Mouse (Mus musculus): ENCODE measurements around the gene Irx2. TPM values are rescaled to one million over a fixed set of nuclear protein-coding genes. Genes with fewer than 3 reads are reported as not detected.

Irx2 gene
- polyA plus RNA-seq, 1 experiment from 2014 or later: 0.30 TPM

GRCm38 (mm10) chr13:72624847-72625170 lies 3.8 kb upstream of the Irx2 start:
- Histone ChIP-seq H3K36me3 (ENCODE audit: control insufficient read depth, insufficient read depth) (no peaks in the 10 kb centered on the region), H3K4me1 (replicated peaks; ENCODE audit: control insufficient read depth, insufficient read depth, low read length) (peaks cover 20% of the 10 kb centered on the region), H3K4me2 (ENCODE audit: low read length) (no peak overlapping the region), H3K27me3 (replicated peaks; ENCODE audit: control insufficient read depth, insufficient read depth, low read length) (peaks cover 77% of the 10 kb centered on the region), H3K9ac (replicated peaks; ENCODE audit: low read depth, low read length) (no peak overlapping the region), H3K9me3 (ENCODE audit: control insufficient read depth, low read length) (peaks cover 2% of the 10 kb centered on the region; the same call in 1 of the 2 replicates), H3K27ac (ENCODE audit: low read length) (no peak overlapping the region), H3K4me3 (replicated peaks; ENCODE audit: low read length) (no peak overlapping the region)
- 7% methylated on average over 6 of the region's 6 CpGs for WGBS
- ATAC-seq: no peak

- WGBS: 3% methylated on average over 28 of the region's 28 CpGs
- H3K9ac ChIP-seq (replicated peaks; ENCODE audit: low read depth, low read length): no peak overlapping the region
- H3K9me3 ChIP-seq (ENCODE audit: control insufficient read depth, low read length): peaks cover 2% of the 10 kb centered on the region; the same call in 1 of the 2 replicates
- no peak overlapping the region for H3K27ac ChIP-seq (ENCODE audit: low read length)
- no peak overlapping the region for H3K4me2 ChIP-seq (ENCODE audit: low read length)
- no peak overlapping the region for H3K4me3 ChIP-seq (replicated peaks; ENCODE audit: low read length)
- H3K27me3 ChIP-seq (replicated peaks; ENCODE audit: control insufficient read depth, insufficient read depth, low read length): peaks cover 83% of the 10 kb centered on the region
- ATAC-seq: no peak
- no peaks in the 10 kb centered on the region for H3K36me3 ChIP-seq (ENCODE audit: control insufficient read depth, insufficient read depth)
- peaks cover 20% of the 10 kb centered on the region for H3K4me1 ChIP-seq (replicated peaks; ENCODE audit: control insufficient read depth, insufficient read depth, low read length)
Observed at GRCm38 (mm10) chr13:72625236-72625950, 3.2 kb upstream of the Irx2 start.

- peaks cover 26% of the 10 kb centered on the region for H3K4me1 ChIP-seq (replicated peaks; ENCODE audit: control insufficient read depth, insufficient read depth, low read length)
- ATAC-seq: peak; percentile 18; the same call in 1 of the 2 replicates
- peaks cover 80% of the 10 kb centered on the region for H3K27me3 ChIP-seq (replicated peaks; ENCODE audit: control insufficient read depth, insufficient read depth, low read length)
- no peak overlapping the region for H3K9ac ChIP-seq (replicated peaks; ENCODE audit: low read depth, low read length)
- H3K36me3 ChIP-seq (ENCODE audit: control insufficient read depth, insufficient read depth): no peaks in the 10 kb centered on the region
- H3K4me2 ChIP-seq (ENCODE audit: low read length): peak overlapping the region; percentile 70
- no peak overlapping the region for H3K27ac ChIP-seq (ENCODE audit: low read length)
- peaks cover 2% of the 10 kb centered on the region; the same call in 1 of the 2 replicates for H3K9me3 ChIP-seq (ENCODE audit: control insufficient read depth, low read length)
- under 1% methylated on average over 42 of the region's 42 CpGs for WGBS
- peak overlapping the region; percentile 42 for H3K4me3 ChIP-seq (replicated peaks; ENCODE audit: low read length)
Observed at GRCm38 (mm10) chr13:72627391-72628321, 964 bp upstream of the Irx2 start.

GRCm38 (mm10) chr13:72628935-72629631 lies 463 bp downstream of the Irx2 start:
- peak overlapping the region; percentile 70 for H3K4me2 ChIP-seq (ENCODE audit: low read length)
- WGBS: under 1% methylated on average over 82 of the region's 88 CpGs
- peaks cover 76% of the 10 kb centered on the region for H3K27me3 ChIP-seq (replicated peaks; ENCODE audit: control insufficient read depth, insufficient read depth, low read length)
- peak; percentile 63 for ATAC-seq
- peak overlapping the region; percentile 42 for H3K4me3 ChIP-seq (replicated peaks; ENCODE audit: low read length)
- no peak overlapping the region for H3K27ac ChIP-seq (ENCODE audit: low read length)
- no peak overlapping the region; the same call in 1 of the 2 replicates for H3K9ac ChIP-seq (replicated peaks; ENCODE audit: low read depth, low read length)
- no peaks in the 10 kb centered on the region for H3K36me3 ChIP-seq (ENCODE audit: control insufficient read depth, insufficient read depth)
- H3K9me3 ChIP-seq (ENCODE audit: control insufficient read depth, low read length): peaks cover 2% of the 10 kb centered on the region; the same call in 1 of the 2 replicates
- H3K4me1 ChIP-seq (replicated peaks; ENCODE audit: control insufficient read depth, insufficient read depth, low read length): peaks cover 24% of the 10 kb centered on the region

GRCm38 (mm10) chr13:72629806-72630205 lies 1.2 kb downstream of the Irx2 start:
- under 1% methylated on average over 13 of the region's 13 CpGs for WGBS
- Histone ChIP-seq H3K4me3 (replicated peaks; ENCODE audit: low read length) (no peak overlapping the region), H3K4me2 (ENCODE audit: low read length) (no peak overlapping the region), H3K36me3 (ENCODE audit: control insufficient read depth, insufficient read depth) (no peaks in the 10 kb centered on the region), H3K27me3 (replicated peaks; ENCODE audit: control insufficient read depth, insufficient read depth, low read length) (peaks cover 79% of the 10 kb centered on the region), H3K9ac (replicated peaks; ENCODE audit: low read depth, low read length) (no peak overlapping the region), H3K4me1 (replicated peaks; ENCODE audit: control insufficient read depth, insufficient read depth, low read length) (peaks cover 22% of the 10 kb centered on the region), H3K27ac (ENCODE audit: low read length) (no peak overlapping the region), H3K9me3 (ENCODE audit: control insufficient read depth, low read length) (peaks cover 2% of the 10 kb centered on the region; the same call in 1 of the 2 replicates)
- no peak for ATAC-seq

GRCm38 (mm10) chr13:72630501-72631372 lies 2.1 kb downstream of the Irx2 start:
- 2% methylated on average over 60 of the region's 60 CpGs for WGBS
- Histone ChIP-seq H3K4me3 (replicated peaks; ENCODE audit: low read length) (no peak overlapping the region), H3K27ac (ENCODE audit: low read length) (no peak overlapping the region), H3K9ac (replicated peaks; ENCODE audit: low read depth, low read length) (no peak overlapping the region), H3K4me1 (replicated peaks; ENCODE audit: control insufficient read depth, insufficient read depth, low read length) (peaks cover 22% of the 10 kb centered on the region), H3K4me2 (ENCODE audit: low read length) (no peak overlapping the region), H3K36me3 (ENCODE audit: control insufficient read depth, insufficient read depth) (no peaks in the 10 kb centered on the region), H3K9me3 (ENCODE audit: control insufficient read depth, low read length) (no peaks in the 10 kb centered on the region), H3K27me3 (replicated peaks; ENCODE audit: control insufficient read depth, insufficient read depth, low read length) (peaks cover 82% of the 10 kb centered on the region)
- ATAC-seq: no peak

- Histone ChIP-seq H3K4me1 (replicated peaks; ENCODE audit: control insufficient read depth, insufficient read depth, low read length) (peaks cover 22% of the 10 kb centered on the region), H3K27ac (ENCODE audit: low read length) (no peak overlapping the region), H3K27me3 (replicated peaks; ENCODE audit: control insufficient read depth, insufficient read depth, low read length) (peaks cover 78% of the 10 kb centered on the region), H3K9me3 (ENCODE audit: control insufficient read depth, low read length) (no peaks in the 10 kb centered on the region), H3K4me3 (replicated peaks; ENCODE audit: low read length) (no peak overlapping the region; the same call in 1 of the 2 replicates), H3K9ac (replicated peaks; ENCODE audit: low read depth, low read length) (no peak overlapping the region), H3K36me3 (ENCODE audit: control insufficient read depth, insufficient read depth) (no peaks in the 10 kb centered on the region), H3K4me2 (ENCODE audit: low read length) (no peak overlapping the region)
- no peak for ATAC-seq
- under 1% methylated on average over 61 of the region's 62 CpGs for WGBS
Observed at GRCm38 (mm10) chr13:72631373-72632021, 2.9 kb downstream of the Irx2 start.

- no peak overlapping the region for H3K9ac ChIP-seq (replicated peaks; ENCODE audit: low read depth, low read length)
- H3K27me3 ChIP-seq (replicated peaks; ENCODE audit: control insufficient read depth, insufficient read depth, low read length): peaks cover 77% of the 10 kb centered on the region
- no peak overlapping the region for H3K27ac ChIP-seq (ENCODE audit: low read length)
Observed at GRCm38 (mm10) chr13:72632361-72632760, 3.7 kb downstream of the Irx2 start.

More at GRCm38 (mm10) chr13:72632361-72632760, 3.7 kb downstream of the Irx2 start:
- H3K9me3 ChIP-seq (ENCODE audit: control insufficient read depth, low read length): no peaks in the 10 kb centered on the region
- 5% methylated on average over 6 of the region's 6 CpGs for WGBS
- H3K4me2 ChIP-seq (ENCODE audit: low read length): no peak overlapping the region
- peaks cover 22% of the 10 kb centered on the region for H3K4me1 ChIP-seq (replicated peaks; ENCODE audit: control insufficient read depth, insufficient read depth, low read length)
- no peak for ATAC-seq
- no peak overlapping the region for H3K4me3 ChIP-seq (replicated peaks; ENCODE audit: low read length)
- no peaks in the 10 kb centered on the region for H3K36me3 ChIP-seq (ENCODE audit: control insufficient read depth, insufficient read depth)
